Mouse (Mus musculus): ENCODE measurements around the gene Mfsd13b. TPM values are rescaled to one million over a fixed set of nuclear protein-coding genes. Genes with fewer than 3 reads are reported as not detected.
A peak's percentile ranks its signal among the peaks of the same experiment; 100 is the strongest.

The Mfsd13b gene
- total RNA-seq, 2 experiments from 2014 or later = 1.5 to 2.7 TPM

DNA sequence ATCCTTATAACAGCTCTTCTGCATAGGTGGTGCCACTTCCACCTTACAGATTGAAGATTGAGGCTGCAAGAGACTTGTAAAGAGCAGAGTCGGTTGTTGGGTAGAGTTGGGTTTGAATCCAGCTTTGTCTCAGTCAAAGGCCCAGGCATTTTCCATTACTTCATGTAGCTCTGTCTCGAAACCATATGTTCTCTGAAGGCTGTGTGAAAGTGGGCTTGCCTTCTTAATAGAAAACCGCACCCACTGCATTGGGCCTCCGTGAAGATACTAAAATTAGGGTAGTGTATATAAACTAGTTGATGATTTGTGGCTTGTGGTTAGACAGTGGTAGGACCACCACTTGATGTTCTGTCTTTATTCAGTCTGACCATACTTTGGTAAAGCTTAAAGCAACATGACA, 58.3 kb downstream of the Mfsd13b start:
- DNase-seq (ENCODE audit: low spot score in 2 of 2) = no peak

- DNase-seq (ENCODE audit: low spot score in 2 of 2) = no peak
These were observed 59.7 kb downstream of the Mfsd13b start for GRCm38 (mm10) chr7:121041989-121042388.

GRCm38 (mm10) chr7:121043004-121043403, 60.7 kb downstream of the Mfsd13b start:
- DNase-seq (ENCODE audit: low spot score in 2 of 2) = no peak

- DNase-seq (ENCODE audit: low spot score in 2 of 2) = no peak
These were observed 61.2 kb downstream of the Mfsd13b start for GRCm38 (mm10) chr7:121043510-121043909.

DNA sequence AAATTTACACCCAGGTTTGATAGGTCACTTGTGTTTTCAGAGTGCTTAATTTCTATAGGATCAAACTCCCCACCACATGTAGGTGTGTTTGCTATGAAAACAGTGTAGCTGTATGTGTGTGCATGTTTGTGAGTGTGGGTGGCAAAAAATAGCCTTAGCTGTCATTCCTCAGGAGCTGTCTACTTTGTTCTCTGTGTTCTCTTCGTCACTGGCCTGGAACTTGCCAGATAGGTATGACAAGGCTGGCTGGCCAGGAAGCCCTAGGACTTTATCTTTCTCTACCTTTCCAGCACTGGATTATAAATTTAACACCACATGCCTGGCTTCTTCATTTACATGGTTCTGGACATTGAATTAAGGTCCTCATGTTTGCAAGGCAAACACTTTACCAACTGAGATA, 61.9 kb downstream of the Mfsd13b start:
- no peak for DNase-seq (ENCODE audit: low spot score in 2 of 2)

GRCm38 (mm10) chr7:121045671-121046453, 63.6 kb downstream of the Mfsd13b start:
- DNase-seq (ENCODE audit: low spot score in 2 of 2) = no peak

DNA sequence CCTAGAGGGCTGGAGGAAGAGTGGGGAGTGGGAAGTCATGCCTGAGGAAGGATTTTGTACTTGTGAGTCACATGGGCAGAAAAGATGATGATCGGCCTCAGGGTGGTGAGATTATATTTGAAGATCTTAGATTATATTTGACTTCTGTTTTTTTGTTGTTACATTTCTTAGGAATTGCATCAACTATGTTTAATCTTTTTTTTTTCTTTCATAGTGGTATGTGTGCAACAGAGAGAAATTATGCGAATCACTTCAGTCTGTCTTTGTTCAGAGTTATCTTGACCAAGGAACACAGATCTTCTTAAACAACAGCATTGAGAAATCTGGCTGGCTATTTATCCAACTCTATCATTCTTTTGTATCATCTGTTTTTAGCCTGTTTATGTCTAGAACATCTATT, 65.3 kb downstream of the Mfsd13b start:
- no peak for DNase-seq (ENCODE audit: low spot score in 2 of 2)

GRCm38 (mm10) chr7:121053071-121053470, 70.8 kb downstream of the Mfsd13b start:
- DNase-seq (ENCODE audit: low spot score in 2 of 2) = no peak

DNA sequence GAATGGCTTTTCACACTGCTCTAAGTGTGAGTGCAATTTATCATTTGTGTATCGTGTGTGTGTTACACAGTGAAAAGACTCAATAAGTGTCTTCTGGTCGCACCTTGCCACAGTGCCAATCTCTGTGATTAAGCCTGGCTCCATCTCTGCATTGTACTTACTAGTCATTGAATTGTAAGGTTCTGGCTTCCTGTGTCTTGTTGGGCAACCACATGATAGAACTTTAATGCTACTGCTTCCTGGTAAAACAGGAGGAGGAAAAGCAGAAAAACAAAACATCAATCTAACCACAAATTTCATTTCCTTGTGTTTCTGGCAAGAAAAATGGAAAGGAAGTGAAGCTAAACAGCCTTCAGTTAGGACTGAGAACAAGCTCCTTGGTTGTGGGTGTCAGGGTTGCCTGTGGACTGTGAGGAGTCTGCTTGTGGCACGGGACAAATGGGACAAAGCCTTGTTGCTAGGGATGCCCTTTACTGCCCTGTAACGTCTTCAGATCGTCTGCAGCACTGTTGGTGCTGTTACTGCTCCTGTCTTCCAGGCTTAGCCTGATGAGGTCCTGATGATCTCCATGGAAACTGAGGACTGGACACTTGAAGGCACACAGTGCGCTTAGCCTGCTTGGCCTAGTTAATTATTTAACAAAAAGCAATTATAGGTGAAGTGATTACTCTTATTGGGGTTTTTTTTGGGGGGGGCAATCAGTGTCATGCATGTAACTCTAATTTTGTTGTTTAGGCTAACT, 77.3 kb downstream of the Mfsd13b start:
- DNase-seq (ENCODE audit: low spot score in 2 of 2) = no peak

DNA sequence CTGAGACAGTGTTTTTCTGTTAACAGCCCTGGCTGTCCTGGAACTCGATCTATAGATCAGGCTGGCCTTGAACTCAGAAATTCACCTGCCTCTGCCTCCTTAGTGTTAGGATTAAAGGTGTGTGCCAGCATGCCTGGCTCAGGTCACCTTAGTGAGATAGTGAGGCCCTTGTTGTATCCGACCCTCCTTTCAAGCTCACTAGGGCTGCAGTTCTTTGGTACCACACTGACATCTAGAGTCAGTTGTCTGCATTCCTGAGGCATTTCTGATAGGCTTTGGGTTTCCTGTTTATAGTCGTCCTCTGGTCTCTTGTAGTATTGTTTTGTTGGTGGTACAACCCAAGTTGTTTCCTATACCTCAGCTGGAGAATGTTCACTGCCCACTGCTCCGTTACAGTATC, 82.0 kb downstream of the Mfsd13b start:
- peak in 1 of 2 experiments; percentile 38 for DNase-seq (ENCODE audit: low spot score in 2 of 2)

Other genes starting within 250 kb of the Mfsd13b start
- 10 to 100 TPM; 15.9 to 16.5 TPM for gene Vwa3a, start 243.2 kb upstream of the Mfsd13b start, total RNA-seq (2021)
- under 1 TPM in 1 of 2 experiments, not detected in 1; 0.32 TPM for gene Gm5737, start 170.1 kb upstream of the Mfsd13b start, total RNA-seq (2021)
- 10 to 100 TPM; 25.2 to 29.2 TPM for gene Eef2k, start 139.7 kb upstream of the Mfsd13b start, total RNA-seq (2021)
- gene Polr3e, start 64.8 kb upstream of the Mfsd13b start, total RNA-seq (2021) = 10 to 100 TPM; 24.3 to 28.0 TPM
- gene Cdr2, start 197 bp upstream of the Mfsd13b start, total RNA-seq (2021) = 1 to 10 TPM; 4.4 to 4.8 TPM
- 10 to 100 TPM; 75.6 to 82.8 TPM for gene Mettl9, start 51.9 kb downstream of the Mfsd13b start, total RNA-seq (2021)
- gene Igsf6, start 92.1 kb downstream of the Mfsd13b start, total RNA-seq (2021) = under 1 TPM in 1 of 2 experiments, not detected in 1; 0.30 TPM
- gene Otoa, start 99.1 kb downstream of the Mfsd13b start, total RNA-seq (2021) = under 1 TPM; 0.12 to 0.53 TPM